7 mouse cellular contexts compared by ENCODE assay signal in genomic region chr5:106791241-106791572, GRCm38 (mm10).
DNase-seq lines count a peak whose midpoint lies in the region; ATAC-seq and TF ChIP-seq lines count a peak whose summit lies in the region.

No protein-coding gene starts in this region.

- H3K4me1 ChIP-seq in lung, adult 2 months (ENCODE audit: control insufficient read depth, insufficient read depth, low read length): no peaks in the 10 kb centered on the region
- no peaks in the 10 kb centered on the region for H3K4me1 ChIP-seq in cerebellum, adult 2 months (ENCODE audit: control insufficient read depth, insufficient read depth, low read length)
- H3K4me1 ChIP-seq in forebrain, embryonic 15.5 days: no peaks in the 10 kb centered on the region
- 0 out of 2 replicates have a peak, but pooled peaks cover 3% of the 10 kb centered on the region for H3K4me1 ChIP-seq in liver, embryonic 12.5 days

- no peak overlapping the region for H3K4me3 ChIP-seq in lung, adult 2 months (replicated peaks; ENCODE audit: extremely low read depth, low read depth, low read length)
- no peak overlapping the region for H3K4me3 ChIP-seq in cerebellum, adult 2 months (replicated peaks; ENCODE audit: insufficient read depth, low read depth, low read length)
- H3K4me3 ChIP-seq in forebrain, embryonic 15.5 days: no peak overlapping the region
- H3K4me3 ChIP-seq in liver, embryonic 12.5 days: no peak overlapping the region

- H3K4me2 ChIP-seq in forebrain, embryonic 15.5 days (replicated peaks): no peak overlapping the region
- H3K4me2 ChIP-seq in liver, embryonic 12.5 days: peak overlapping the region; percentile 27; the same call in 1 of the 2 replicates

- TF ChIP-seq CTCF in lung, adult 2 months (IDR thresholded peaks at IDR 0.05; ENCODE audit: insufficient read depth, low read length): peak; percentile 74
- TF ChIP-seq CTCF in cerebellum, adult 2 months (IDR thresholded peaks at IDR 0.05; ENCODE audit: borderline replicate concordance, insufficient read depth, low read depth, low read length): peak; percentile 72

- WGBS in lung, adult 2 months: 11% methylated on average over 6 of the region's 6 CpGs
- 11% methylated on average over 6 of the region's 6 CpGs for WGBS in cerebellum, adult 2 months
- WGBS in forebrain, embryonic 15.5 days: 14% methylated on average over 6 of the region's 6 CpGs
- 10% methylated on average over 6 of the region's 6 CpGs for WGBS in liver, embryonic 12.5 days (ENCODE audit: insufficient replicate concordance)

- no peak for TF ChIP-seq POLR2A in lung, adult 2 months (IDR thresholded peaks at IDR 0.05; ENCODE audit: borderline replicate concordance, extremely low read depth, low read depth, low read length)
- TF ChIP-seq POLR2A in cerebellum, adult 2 months (IDR thresholded peaks at IDR 0.05; ENCODE audit: borderline replicate concordance, insufficient read depth, low read length): no peak

- ATAC-seq in forebrain, embryonic 15.5 days (replicated peaks): peak; percentile 67; the same call in 1 of the 2 replicates
- peak; percentile 70 for ATAC-seq in liver, embryonic 12.5 days

- no peak overlapping the region for H3K27ac ChIP-seq in cerebellum, adult 2 months (ENCODE audit: insufficient read depth, low read length)
- no peak overlapping the region for H3K27ac ChIP-seq in forebrain, embryonic 15.5 days (replicated peaks)
- no peak overlapping the region for H3K27ac ChIP-seq in liver, embryonic 12.5 days

- no peak for DNase-seq in lung, adult 2 months
- DNase-seq in lung, adult 18-20 months: no peak
- DNase-seq in cerebellum, adult 2 months: peak; percentile 9 to 15
- peak; percentile 31 for DNase-seq in retina, postnatal 7 days (ENCODE audit: low read depth, low spot score)
- DNase-seq in layer of hippocampus, postnatal 36 days: no peak

- no peak overlapping the region for H3K9ac ChIP-seq in forebrain, embryonic 15.5 days (replicated peaks)
- H3K9ac ChIP-seq in liver, embryonic 12.5 days: no peak overlapping the region

- H3K27me3 ChIP-seq in cerebellum, adult 2 months (ENCODE audit: control insufficient read depth, insufficient read depth, low read length): no peaks in the 10 kb centered on the region
- H3K27me3 ChIP-seq in forebrain, embryonic 15.5 days: no peaks in the 10 kb centered on the region
- peaks cover 16% of the 10 kb centered on the region; the same call in 1 of the 2 replicates for H3K27me3 ChIP-seq in liver, embryonic 12.5 days (replicated peaks)

- no peaks in the 10 kb centered on the region for H3K9me3 ChIP-seq in forebrain, embryonic 15.5 days
- no peaks in the 10 kb centered on the region for H3K9me3 ChIP-seq in liver, embryonic 12.5 days (replicated peaks)

- no peaks in the 10 kb centered on the region for H3K36me3 ChIP-seq in forebrain, embryonic 15.5 days
- no peaks in the 10 kb centered on the region for H3K36me3 ChIP-seq in liver, embryonic 12.5 days

Comparison
In these comparisons a context has a peak if more than half of its experiments do, and no peak if none do; other contexts are left out.
1. DNase-seq: peak in cerebellum, adult 2 months (2 of 2) and retina, postnatal 7 days (single experiment); none in lung, adult 2 months (single experiment), lung, adult 18-20 months (0 of 2) and layer of hippocampus, postnatal 36 days (0 of 2).